Mouse (Mus musculus): ENCODE results near the gene Coq10b.

DNA sequence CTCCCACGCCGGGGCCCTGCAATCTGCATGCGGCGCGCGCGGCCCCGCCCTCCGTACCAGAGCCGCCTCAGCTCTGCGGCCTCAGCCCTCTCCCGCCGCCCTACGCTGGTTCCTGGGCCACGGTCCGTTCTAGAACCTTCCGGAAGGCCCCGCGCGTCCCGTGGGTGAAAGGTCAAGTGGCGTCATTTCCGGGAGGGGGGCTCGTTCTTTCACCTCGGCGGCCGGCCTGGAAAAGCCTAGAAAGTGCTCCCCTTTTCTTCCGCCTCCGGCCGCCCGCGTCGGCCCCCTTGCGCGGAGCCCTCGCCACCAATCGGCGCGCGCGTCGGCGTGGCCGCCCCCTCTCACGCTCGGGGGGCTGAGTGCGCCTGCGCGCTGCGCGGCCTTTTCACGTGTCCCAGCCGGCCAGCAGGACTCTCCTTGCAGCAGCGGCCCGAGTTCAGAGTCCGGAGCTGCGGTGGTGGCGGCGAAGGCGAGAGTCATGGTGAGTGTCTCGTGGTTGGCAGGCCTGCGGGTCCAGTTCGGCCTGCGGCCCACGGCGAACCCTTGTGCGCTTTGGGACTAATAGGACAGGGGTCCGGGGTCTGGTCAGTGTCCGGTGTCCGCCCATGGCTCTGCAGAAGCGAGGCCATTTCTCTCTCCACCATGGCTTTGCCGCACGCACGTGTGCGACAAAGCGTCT is 35.5 kb downstream of the Coq10b start, which contains the start of the genes Hspe1 and Hspd1:
- TF ChIP-seq CTCF (IDR thresholded peaks at IDR 0.05; ENCODE audit: low read depth, low read length) (no peak), POLR2A (IDR thresholded peaks at IDR 0.05; ENCODE audit: extremely low read depth, insufficient read depth, low read length) (peak; percentile 96)

Data from liver, adult 2 months (tissue).